Mouse (Mus musculus): ENCODE data around the gene Rab1b.

Rab1b gene

GRCm38 (mm10) chr19:5051031-5051430, 55.8 kb downstream of the Rab1b start:
- in situ Hi-C loops (cut with MseI, MboI), result no loop called here

GRCm38 (mm10) chr19:5050047-5050905, 56.6 kb downstream of the Rab1b start, which contains the start of gene Rin1:
Rin1 (plus strand) TSS chr19:5050481.
- in situ Hi-C loops (cut with MseI, MboI), result no loop called here

- in situ Hi-C loops (cut with MseI, MboI), result no loop called here
These were observed 57.5 kb downstream of the Rab1b start for GRCm38 (mm10) chr19:5049325-5049724.
